Mouse (Mus musculus) right cerebral cortex, adult 2 months (tissue): ENCODE results near the gene Cox8a.

Experiments
- DNase-seq, 2 experiments: peaks; one replicate each; pipeline ENCODE4 v3.0.0; 2021 to 2022; ENCODE audit warnings: low spot score in 2 of 2

The Cox8a gene

DNA sequence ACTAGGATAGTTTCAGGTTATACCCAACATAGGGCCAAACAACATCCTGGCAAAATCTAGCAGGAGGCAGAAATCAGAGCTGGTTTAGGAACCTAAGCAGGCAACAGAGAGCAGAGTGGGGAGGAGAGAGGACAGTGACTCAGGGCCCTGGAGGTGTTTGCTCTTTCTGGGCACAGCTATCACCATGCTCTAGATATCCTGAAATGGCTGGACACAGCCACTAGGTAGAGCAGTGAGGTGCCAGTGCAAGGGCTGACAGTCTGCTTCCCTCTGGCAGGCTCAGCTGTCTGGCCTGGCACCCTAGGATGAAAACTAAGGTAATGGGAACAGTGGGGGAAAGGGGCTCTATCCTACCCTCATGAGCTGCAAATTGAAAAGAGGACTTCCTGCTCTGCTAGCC is 6.1 kb upstream of the Cox8a start:
- DNase-seq = no peak

DNA sequence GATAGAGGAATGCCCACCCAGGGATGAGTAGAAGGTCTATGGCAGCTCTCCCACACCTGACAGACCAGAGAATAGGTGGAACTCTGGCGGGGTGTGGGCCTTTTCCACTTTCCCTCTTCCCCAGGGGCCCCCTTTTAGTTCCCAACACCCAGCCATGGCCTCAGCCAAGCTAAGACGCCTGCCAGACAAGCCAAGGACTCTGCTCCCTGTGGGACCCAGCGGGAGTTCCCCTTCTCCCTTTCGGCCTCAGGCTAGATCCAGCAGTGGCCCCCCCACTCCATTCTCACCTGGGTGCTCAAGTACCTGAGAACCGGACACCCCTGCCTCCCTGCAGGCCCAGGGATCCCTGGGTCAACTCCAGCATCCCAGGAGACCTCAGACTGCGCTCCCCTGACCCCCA is 4.8 kb upstream of the Cox8a start:
- DNase-seq = no peak

DNA sequence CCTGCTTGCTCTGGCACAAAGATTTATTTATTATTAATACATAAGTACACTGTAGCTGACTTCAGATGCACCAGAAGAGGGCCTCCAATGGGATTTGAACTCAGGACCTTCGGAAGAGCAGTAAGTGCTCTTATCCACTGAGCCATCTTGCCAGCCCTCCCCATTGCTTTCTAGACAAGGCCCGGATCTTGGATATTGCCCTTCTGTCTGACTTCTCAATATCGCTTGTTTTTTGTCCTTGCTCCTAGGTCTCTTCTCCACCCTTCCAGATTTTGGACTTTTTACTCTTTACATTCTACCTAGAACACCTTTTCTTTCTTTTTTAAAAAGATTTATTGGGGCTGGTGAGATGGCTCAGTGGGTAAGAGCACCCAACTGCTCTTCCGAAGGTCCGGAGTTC is 1.3 kb upstream of the Cox8a start:
- no peak for DNase-seq

DNA sequence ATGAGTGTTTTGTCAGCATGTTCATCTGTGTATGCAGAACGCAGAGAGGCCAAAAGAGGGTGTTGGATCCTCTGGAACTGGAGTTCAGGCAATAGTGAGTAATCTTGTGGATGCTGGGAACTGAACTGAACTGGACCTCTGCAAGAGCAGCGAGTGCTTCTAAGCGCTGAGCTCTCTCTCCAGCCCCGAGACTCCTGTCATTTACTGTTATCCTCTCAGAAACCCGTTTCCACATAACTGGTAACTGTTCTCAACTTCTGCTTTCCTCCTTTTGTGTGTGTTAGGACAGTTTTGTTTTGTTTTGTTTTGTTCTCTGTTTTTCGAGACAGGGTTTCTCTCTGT is 481 bp upstream of the Cox8a start:
- DNase-seq = no peak

DNA sequence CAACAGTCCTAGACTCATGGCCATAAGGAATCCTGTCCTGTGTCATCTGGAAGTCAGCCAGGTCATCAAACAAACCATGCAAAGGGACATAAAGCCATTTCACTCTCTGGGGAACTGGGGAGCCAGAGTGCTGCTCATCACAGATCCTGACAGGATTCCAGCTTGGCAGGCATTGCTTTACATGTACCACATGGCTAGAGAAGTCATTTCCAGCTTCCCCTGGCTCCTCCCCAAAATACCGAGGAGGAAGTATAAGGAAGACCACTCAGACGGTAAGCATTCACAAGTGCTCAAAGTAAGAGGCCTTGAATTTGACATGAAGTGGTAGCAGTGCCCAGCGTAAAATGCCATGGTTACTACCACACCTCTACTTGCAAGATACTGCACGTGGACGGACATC is 2.9 kb downstream of the Cox8a start:
- no peak for DNase-seq

DNA sequence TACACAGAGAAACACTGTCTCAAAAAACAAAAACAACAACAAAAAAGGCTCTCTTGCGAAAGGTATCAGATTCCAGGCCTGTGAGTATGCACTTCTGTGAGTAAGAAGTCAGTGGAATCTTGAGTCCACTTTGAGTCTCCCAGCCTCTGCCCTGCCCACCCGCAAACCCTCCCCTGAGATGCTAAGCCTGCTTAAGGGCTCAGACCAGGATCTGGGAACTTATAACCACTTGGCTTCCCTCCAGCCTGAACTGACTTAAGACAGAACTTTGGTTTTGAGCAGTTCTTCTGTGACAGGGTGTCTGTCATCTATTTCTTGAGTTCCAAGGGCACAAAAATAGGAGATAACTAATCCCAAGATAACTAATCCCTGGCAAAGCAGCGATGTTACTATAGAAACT is 4.4 kb downstream of the Cox8a start:
- DNase-seq = no peak

DNA sequence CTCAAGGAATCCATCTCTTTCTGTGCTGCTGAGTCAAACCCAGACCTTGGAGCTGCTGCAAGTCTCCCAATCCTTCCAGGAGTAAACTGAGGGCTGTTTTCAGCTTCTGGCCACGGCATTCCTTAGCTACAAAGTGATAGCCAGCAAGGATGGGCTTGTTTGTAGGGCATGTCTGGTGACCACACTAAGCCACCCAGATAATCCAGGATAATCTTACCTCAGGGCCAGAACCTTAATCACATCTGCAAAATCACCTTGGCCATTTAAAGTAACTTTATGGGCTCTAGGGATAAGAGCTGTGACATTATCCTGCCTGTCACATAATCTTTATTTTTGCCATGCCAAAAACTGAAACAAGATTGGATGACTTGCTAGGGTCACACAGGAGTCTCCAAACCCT is 5.2 kb downstream of the Cox8a start:
- DNase-seq = no peak

DNA sequence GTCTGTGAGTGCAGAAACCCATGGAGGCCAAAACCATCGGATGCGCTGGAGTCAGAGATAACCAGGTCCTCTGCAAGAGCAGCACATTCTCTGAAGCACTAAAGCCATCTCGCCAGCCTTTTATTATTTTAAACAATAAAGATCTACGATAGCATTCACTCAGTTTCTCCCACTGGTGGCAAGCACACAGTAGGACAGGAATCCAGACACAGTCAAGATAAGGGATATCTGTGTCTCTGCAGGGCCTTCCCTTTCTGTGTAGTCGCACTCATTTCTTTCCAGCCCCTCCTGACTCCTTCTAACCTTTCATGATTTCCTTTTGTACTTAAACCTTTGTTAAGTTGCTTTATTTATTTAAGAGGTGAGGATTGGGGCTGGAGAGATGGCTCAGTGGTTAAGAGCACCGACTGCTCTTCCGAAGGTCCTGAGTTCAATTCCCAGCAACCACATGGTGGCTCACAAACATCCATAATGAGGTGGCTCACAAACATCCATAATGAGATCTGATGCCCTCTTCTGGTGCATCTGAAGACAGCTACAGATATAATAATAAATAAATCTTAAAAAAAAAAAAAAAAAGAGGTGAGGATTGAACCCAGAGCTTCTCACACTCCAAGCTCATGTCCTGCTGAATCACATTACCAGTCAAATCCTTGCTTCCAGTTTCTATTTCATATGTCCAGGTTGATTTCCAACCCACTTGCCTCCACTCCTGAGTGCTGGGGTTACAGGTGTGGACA is 7.3 kb downstream of the Cox8a start:
- DNase-seq = no peak

DNA sequence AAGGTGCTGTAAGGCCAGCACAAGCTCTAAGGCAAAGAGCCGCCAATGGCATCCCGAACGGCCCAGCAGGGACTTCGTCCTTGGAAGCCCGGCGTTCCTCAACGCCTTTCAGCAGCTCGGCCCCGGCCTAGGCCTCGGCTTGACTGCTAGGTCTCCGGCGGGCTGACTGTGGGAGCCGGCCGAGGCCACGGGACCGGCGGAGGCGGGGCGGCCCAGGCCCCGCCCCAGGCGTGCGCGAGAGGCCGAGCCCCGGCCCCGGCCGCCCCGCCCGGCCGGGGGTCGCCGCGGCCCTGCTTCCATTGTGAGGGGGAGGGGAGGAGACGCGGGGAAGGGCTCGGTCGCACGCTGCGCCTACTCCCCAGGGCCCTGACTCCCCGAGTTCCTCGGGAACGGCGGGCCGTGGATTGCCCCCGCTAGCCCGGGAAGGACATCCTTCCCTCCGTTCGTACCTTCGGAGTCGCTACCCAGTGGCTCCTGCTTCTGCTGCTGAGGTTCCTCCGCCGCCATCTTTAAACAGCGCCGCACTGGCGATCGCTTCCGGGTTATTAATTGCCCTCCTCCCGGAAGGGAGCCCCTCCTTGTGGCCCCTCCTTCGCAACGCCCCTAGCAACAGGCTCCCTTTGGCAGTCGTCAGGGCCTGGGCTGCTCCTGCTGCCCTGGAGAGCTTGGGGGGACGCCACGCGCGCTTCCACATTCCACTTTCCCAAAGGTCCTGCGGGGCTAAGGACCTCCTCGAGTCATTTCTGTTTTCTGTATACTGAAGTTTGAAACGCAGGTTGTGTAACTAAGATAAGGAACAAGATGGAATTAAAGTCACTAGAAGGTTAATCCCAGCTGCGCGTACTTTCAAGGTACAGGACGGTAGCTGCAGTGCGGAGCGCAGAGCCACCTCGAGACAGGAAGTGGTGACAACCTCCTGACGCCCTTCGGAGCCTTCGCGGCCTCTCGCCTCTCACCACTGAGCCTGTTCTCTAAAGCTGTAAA is 11.4 kb downstream of the Cox8a start, which contains the start of gene Otub1:
TSS of gene Otub1 (minus strand) at position 564 of the 984 bp plus-strand sequence.
- peak; percentile 93 to 94 for DNase-seq

DNA sequence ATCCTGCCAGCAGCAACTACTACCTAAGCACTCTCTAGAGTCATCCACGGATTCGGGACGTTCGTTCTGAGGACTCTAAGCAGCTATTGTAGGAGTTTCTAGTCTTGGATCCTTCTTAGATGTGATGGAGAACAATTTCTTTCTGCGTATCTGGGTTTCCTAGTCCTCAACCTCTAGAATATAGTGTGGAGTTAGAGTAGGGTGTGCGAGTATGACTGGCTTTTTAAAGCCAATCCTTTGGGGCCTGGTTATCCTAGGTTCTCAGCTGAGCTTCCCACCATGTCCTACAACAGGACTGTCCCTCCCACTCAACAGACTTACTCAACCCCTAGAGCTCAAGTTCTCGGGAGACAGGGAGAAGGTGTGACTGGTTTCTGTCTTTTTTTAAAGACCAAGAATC is 12.1 kb downstream of the Cox8a start:
- no peak for DNase-seq

DNA sequence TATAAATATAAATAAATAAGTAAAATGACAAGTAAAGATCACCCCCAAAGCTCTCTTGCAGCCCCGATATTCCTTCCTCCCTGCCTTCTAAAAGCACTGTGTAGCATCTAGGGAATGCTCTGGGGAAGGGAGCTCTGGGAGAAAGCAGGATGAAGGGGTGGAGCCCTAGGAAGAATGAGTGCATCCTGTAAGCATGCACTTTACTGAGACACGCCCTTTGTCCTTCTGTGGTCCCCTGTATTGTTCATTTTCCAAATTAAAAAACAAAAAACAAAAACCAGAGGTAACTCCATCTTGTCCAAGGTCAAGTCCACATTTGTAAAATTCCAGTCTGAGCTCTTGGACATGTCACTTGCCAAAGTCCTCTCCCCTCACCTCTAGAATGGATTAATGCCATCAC is 12.5 kb downstream of the Cox8a start:
- DNase-seq = no peak

DNA sequence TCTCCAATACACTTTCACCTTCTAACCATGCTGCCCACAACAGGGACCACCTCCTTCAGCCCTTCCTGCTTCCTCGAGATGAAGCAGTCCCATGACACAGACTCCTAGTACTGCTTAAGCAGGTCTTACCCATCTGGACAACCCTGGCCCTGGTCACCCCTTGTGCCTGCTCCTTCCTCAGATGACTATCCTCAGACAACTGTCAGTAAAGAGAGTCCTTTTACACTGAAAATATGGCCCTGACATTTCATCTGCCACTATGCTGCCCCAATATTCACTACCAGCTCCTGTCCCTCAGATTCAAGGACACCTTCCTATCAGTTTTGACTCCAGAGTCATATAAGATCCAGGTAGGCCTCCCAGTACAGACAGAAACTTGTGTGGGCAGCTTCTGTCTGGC is 17.0 kb downstream of the Cox8a start:
- DNase-seq = no peak

DNA sequence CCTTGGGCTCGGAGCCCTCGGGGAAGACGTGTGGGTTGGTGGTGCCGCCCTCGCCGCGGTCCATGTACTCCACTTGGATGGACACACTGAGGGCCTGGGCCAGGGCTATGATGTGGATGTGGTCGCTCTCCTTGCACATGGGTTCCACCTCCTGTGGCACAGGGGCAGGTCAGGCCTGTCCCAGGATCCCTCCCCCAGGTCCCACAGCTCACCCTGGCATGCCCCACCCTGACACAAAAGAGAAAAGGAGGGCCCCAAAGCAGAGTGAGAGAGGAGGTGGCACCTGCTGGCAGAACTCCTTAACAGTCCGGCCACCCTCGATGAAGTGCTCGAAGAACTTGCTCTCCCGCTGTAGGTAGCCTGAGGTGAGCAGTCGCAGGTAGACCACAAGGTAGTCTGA is 18.3 kb downstream of the Cox8a start:
- no peak for DNase-seq

DNA sequence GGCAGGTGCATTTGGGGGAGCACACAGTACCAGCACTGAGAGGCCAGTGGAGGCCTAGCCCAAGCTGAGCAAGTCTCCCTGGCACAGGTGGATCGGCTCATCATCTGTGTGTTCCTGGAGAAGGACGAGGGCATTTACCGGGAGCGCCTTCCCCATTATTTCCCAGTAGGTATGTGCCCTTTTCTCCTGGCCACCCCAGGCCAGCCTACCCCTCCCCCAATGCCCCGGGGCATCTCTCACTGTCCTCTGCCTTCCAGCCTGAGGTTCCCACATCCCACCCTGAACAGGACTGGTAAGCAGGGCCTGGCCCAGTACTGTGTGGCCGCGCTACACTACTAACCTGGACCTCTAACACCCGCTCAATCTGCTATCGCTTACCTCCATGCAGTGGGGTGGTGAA is 20.0 kb downstream of the Cox8a start:
- no peak for DNase-seq

DNA sequence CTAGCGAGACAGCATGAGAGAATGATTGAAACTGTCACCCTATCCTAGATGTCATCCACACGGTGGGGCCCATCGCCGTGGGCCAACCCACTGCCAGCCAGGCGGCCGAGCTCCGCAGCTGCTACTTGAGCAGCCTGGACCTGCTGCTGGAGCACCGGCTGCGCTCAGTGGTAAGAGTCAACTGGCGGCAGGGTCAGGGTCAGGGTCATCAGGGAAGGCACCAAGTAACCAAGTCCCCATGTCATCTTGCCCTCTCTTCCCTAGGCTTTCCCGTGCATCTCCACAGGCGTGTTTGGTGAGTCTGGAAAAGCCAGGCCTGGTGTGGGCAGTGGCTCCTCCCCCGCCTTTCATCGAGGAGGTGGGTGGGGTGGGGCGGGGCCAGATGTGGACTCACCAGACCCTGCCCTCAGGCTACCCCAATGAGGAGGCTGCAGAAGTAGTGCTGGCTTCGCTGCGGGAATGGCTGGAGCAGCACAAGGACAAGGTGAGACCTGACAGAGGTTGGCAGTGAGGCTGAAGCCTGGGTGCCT is 20.6 kb downstream of the Cox8a start:
- no peak for DNase-seq

DNA sequence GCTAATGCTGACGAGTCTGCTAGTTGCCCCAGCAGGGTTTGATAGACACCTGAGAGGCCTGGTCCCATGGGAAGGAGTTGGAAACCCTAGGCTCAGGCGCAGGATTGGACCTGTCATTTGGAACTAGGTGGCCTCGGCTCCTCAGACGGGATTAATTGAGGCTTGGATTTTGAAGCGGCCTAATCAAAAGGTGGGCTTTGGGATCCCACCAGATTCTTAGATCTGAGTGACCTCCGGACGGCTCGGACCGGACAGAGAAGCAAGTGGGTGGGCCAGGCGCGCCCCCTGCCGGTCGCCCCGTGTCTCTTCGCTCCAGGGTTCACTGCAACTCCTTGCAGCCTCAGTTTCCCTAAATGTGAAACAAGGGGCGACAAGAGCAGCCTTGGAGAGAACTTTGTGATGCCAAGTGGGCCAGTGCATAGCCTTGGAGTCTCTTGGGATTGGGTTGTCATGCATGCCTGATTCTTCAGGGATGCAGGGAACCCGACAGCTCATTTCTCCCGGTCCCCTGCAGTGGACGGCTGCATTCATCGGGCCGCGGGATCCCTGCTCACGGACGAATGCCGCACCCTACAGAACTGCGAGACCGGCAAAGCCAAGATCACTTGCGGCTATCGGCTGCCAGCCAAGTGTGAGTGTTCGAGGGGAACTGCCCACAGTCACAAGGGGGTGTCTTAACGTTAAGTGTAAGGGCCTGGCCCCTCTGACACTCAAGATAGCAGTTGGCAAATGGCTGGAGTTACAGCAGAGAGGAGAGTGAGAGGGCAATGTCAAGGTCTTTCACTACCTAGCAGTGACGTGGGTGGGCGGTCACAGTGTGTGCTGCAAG is 21.3 kb downstream of the Cox8a start:
- peak; percentile 56 to 66 for DNase-seq

DNA sequence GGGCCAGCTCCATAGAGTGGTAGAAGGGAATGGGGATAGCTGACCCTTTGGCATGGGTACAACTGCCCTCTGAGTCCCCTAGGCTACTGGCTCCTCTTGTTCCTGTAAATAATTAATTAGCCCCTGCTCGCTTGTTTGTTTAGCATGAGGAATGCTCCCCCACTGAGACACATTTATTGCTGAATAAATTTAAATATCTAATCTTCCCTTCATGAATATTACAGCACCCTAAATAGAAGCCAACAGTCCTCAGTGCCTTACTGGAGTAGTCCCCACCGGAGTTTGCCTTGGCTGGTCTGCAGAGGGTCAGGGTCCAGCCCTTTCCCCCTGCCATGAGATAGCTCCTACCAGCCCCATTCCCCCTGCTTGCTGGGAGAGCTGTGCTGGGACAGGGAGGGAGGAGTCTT is 24.9 kb downstream of the Cox8a start:
- DNase-seq = no peak

DNA sequence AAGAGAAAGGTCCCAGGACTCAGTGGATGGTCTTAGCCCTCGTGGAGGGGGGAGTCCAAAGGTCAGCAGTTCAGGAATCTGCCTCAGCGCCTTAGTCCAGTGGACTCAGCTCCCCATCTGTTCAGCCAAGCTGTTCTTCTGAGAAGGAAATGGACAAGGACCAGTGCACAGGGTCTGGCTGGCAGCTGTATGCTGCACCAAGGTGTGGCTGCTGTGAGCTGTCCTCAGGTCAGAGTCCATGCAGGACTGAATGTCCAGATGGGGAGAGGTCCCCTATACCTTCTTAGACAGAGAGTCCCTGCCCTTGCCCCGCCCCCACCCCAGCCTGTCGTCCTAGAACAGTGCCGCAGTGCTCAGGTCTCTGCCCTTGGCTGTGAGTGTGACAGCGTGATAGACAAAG is 25.8 kb downstream of the Cox8a start:
- DNase-seq = no peak

DNA sequence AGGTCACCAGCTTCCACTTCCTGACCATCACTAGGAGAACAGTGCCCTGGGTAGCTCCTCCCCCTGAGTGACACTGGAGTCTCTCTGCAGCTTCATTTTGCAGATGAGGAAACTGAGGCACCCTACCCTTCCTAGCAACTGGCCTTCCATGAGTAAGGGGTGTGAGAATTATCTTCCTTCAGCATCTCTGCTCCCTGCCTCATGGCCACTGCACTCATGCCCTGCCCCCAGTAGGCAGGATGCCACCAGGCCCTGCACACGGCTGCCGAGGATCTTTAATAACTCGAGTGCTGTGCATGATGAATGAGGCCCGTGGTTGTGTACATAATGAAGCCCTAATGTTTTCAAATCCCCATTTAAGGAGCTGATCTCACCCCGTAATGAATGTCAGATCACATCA is 26.4 kb downstream of the Cox8a start:
- no peak for DNase-seq

DNA sequence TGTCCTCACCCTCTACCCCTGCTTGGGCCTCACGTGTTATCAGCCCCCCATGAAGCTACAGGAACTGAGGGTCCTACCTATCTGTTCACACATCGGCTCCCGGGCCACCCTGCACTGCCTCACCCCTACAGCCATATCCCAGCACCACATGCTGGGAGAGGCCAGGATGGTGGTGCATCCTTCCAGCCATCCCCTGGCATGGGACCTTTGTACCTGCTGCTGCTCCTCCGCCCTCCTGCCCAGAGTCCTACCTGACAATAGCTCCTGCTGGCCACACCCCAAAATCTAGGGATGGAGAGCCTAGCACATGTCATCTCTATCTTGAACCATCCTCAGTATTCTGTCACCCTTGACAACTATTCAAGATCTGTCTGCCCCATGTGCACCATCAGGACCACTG is 28.4 kb downstream of the Cox8a start:
- no peak for DNase-seq

DNA sequence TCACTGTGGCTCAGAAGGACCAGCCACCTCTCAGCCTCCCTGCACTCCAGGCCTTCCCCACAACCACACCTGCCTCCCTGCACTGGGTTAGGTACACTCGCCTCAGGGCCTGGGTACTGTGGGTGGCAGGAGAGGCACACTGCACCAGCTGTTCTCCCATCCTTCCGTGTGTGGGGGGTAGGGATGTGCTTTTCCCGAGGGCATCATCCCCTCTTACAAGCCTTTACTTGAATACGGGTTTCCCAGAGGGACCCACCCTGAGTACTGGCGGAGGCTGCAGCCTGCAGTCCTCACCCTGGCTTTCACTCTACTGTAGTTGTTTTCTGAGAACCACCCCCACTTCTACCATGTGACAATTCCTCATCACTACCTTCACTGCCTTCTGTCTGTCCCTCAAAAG is 30.3 kb downstream of the Cox8a start:
- DNase-seq = no peak

DNA sequence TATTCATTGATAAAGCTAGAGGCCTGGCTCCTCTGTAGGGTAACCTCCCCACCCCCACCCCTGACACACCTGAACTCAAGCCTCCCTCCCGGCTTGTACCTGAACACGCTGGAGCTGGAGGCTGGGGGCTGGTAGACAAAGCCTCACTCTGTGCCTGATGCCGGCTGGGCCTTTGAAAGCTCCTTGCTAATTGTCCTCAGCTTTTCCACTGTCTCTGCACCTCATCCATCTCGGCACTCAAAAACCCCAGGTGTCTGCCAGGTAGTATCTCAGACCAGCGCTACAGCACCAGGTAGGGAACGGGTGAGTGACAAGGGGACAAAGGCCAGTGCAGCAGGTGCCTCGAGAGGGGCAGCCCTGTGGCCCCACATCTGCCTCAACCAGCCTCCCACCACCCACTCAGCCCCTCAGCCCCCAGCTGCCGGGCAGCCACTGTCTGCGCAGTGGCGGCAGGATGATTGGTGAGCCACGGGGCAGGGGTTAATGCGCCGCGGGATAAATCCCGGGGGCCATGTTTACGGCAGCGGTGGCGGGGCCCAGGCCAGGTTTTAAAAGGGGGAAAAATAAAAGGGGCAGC is 31.6 kb downstream of the Cox8a start:
- no peak for DNase-seq
